10 mouse cellular contexts compared by ENCODE assay signal in genomic region chr14:57315551-57315950, GRCm38 (mm10).
DNase-seq lines count a peak whose midpoint lies in the region; ATAC-seq and TF ChIP-seq lines count a peak whose summit lies in the region.
"Had no signal": no experiment of that assay in that cellular context is flagged by ENCODE, and none has a peak within 500 bp of the region (broad histone marks: within the 10 kb centered on the region; RNA-seq: fewer than 3 reads in every experiment).

No protein-coding gene starts in this region.

- no peak overlapping the region for H3K9ac ChIP-seq in forebrain, embryonic 11.5 days (ENCODE audit: low read length)
- no peak overlapping the region for H3K9ac ChIP-seq in forebrain, embryonic 15.5 days (replicated peaks)
- H3K9ac ChIP-seq in neural tube, embryonic 11.5 days (ENCODE audit: low read length): no peak overlapping the region
- H3K9ac ChIP-seq in neural tube, embryonic 15.5 days (replicated peaks): no peak overlapping the region
- no peak overlapping the region for H3K9ac ChIP-seq in forebrain, postnatal 0 days

- no peaks in the 10 kb centered on the region for H3K36me3 ChIP-seq in forebrain, embryonic 11.5 days (ENCODE audit: control insufficient read depth, insufficient read depth, low read length)
- H3K36me3 ChIP-seq in forebrain, embryonic 15.5 days: no peaks in the 10 kb centered on the region
- no peaks in the 10 kb centered on the region for H3K36me3 ChIP-seq in neural tube, embryonic 11.5 days (ENCODE audit: control insufficient read depth, insufficient read depth, low read length)
- H3K36me3 ChIP-seq in neural tube, embryonic 15.5 days: no peaks in the 10 kb centered on the region
- H3K36me3 ChIP-seq in forebrain, postnatal 0 days (ENCODE audit: insufficient read depth): no peaks in the 10 kb centered on the region

- ATAC-seq in forebrain, embryonic 11.5 days (replicated peaks; ENCODE audit: low FRiP score): no peak
- ATAC-seq in forebrain, embryonic 15.5 days (replicated peaks): no peak
- ATAC-seq in neural tube, embryonic 11.5 days (ENCODE audit: insufficient read depth, low FRiP score, low TSS enrichment): no peak
- ATAC-seq in neural tube, embryonic 15.5 days (ENCODE audit: low FRiP score): no peak
- ATAC-seq in forebrain, postnatal 0 days: 0 out of 2 replicates have a peak, but pooled peaks have one; percentile 3

- no peak overlapping the region for H3K4me3 ChIP-seq in forebrain, embryonic 11.5 days (ENCODE audit: low read depth, low read length)
- no peak overlapping the region for H3K4me3 ChIP-seq in forebrain, embryonic 15.5 days
- H3K4me3 ChIP-seq in neural tube, embryonic 11.5 days (ENCODE audit: low read depth, low read length): no peak overlapping the region
- no peak overlapping the region for H3K4me3 ChIP-seq in neural tube, embryonic 15.5 days (replicated peaks)
- no peak overlapping the region for H3K4me3 ChIP-seq in forebrain, postnatal 0 days (ENCODE audit: low read depth, low read length)

- H3K9me3 ChIP-seq in forebrain, embryonic 11.5 days (ENCODE audit: control insufficient read depth, low read length): no peaks in the 10 kb centered on the region
- no peaks in the 10 kb centered on the region for H3K9me3 ChIP-seq in forebrain, embryonic 15.5 days
- H3K9me3 ChIP-seq in neural tube, embryonic 11.5 days (ENCODE audit: control insufficient read depth, low read length): no peaks in the 10 kb centered on the region
- H3K9me3 ChIP-seq in neural tube, embryonic 15.5 days (replicated peaks): no peaks in the 10 kb centered on the region
- no peaks in the 10 kb centered on the region for H3K9me3 ChIP-seq in forebrain, postnatal 0 days (ENCODE audit: low read length)

- TF ChIP-seq CTCF in forebrain, postnatal 0 days (IDR thresholded peaks at IDR 0.05; ENCODE audit: low read depth): no peak

- peaks cover 5% of the 10 kb centered on the region; the same call in 1 of the 2 replicates for H3K4me1 ChIP-seq in forebrain, embryonic 11.5 days (replicated peaks; ENCODE audit: control insufficient read depth, insufficient read depth, low read length)
- H3K4me1 ChIP-seq in forebrain, embryonic 15.5 days: no peaks in the 10 kb centered on the region
- no peaks in the 10 kb centered on the region for H3K4me1 ChIP-seq in neural tube, embryonic 11.5 days (ENCODE audit: control insufficient read depth, insufficient read depth, low read length)
- 0 out of 2 replicates have a peak, but pooled peaks cover 4% of the 10 kb centered on the region for H3K4me1 ChIP-seq in neural tube, embryonic 15.5 days
- H3K4me1 ChIP-seq in forebrain, postnatal 0 days (ENCODE audit: insufficient read depth): peaks cover 3% of the 10 kb centered on the region; the same call in 1 of the 2 replicates

- 0 out of 2 replicates have a peak overlapping the region, but pooled peaks have one; percentile 6 for H3K27ac ChIP-seq in forebrain, embryonic 11.5 days (ENCODE audit: low read depth, low read length)
- no peak overlapping the region; the same call in 1 of the 2 replicates for H3K27ac ChIP-seq in forebrain, embryonic 15.5 days (replicated peaks)
- H3K27ac ChIP-seq in neural tube, embryonic 11.5 days (ENCODE audit: low read depth, low read length): 0 out of 2 replicates have a peak overlapping the region, but pooled peaks have one; percentile 44
- no peak overlapping the region for H3K27ac ChIP-seq in neural tube, embryonic 15.5 days (replicated peaks)
- H3K27ac ChIP-seq in forebrain, postnatal 0 days (ENCODE audit: low read depth, low read length): no peak overlapping the region

- H3K4me2 ChIP-seq in forebrain, embryonic 11.5 days (ENCODE audit: low read depth, low read length, severe bottlenecking): no peak overlapping the region
- no peak overlapping the region for H3K4me2 ChIP-seq in forebrain, embryonic 15.5 days (replicated peaks)
- no peak overlapping the region for H3K4me2 ChIP-seq in neural tube, embryonic 11.5 days (ENCODE audit: low read depth)
- H3K4me2 ChIP-seq in neural tube, embryonic 15.5 days: no peak overlapping the region
- no peak overlapping the region for H3K4me2 ChIP-seq in forebrain, postnatal 0 days (ENCODE audit: low read depth)

- H3K27me3 ChIP-seq in forebrain, embryonic 11.5 days (ENCODE audit: control insufficient read depth, insufficient read depth, low read length): no peaks in the 10 kb centered on the region
- H3K27me3 ChIP-seq in forebrain, embryonic 15.5 days: no peaks in the 10 kb centered on the region
- H3K27me3 ChIP-seq in neural tube, embryonic 11.5 days (ENCODE audit: control insufficient read depth, insufficient read depth, low read length): no peaks in the 10 kb centered on the region
- no peaks in the 10 kb centered on the region for H3K27me3 ChIP-seq in neural tube, embryonic 15.5 days (replicated peaks)
- no peaks in the 10 kb centered on the region for H3K27me3 ChIP-seq in forebrain, postnatal 0 days (ENCODE audit: insufficient read depth, low read length)

- no peak for DNase-seq in forebrain, embryonic 11.5 days (ENCODE audit: low spot score)
- DNase-seq in neural tube, embryonic 11.5 days (ENCODE audit: low spot score): peak; percentile 37
- peak; percentile 9 for DNase-seq in forebrain, postnatal 0 days
- peak; percentile 5 for DNase-seq in telencephalon, adult 2 months (ENCODE audit: low read depth, low spot score)
- no peak for DNase-seq in adipocyte (ENCODE audit: low spot score)
- no peak for DNase-seq in frontal cortex, postnatal 25 days (ENCODE audit: low spot score in 2 of 2)
- DNase-seq: kidney, postnatal 14 days; spleen, adult 18-20 months had no signal

- WGBS in forebrain, embryonic 11.5 days: 63% methylated on average over 7 of the region's 7 CpGs
- 31% methylated on average over 7 of the region's 7 CpGs for whole genome bisulfite sequencing in forebrain, embryonic 15.5 days
- 68% methylated on average over 7 of the region's 7 CpGs for WGBS in neural tube, embryonic 11.5 days
- WGBS in neural tube, embryonic 15.5 days: 61% methylated on average over 7 of the region's 7 CpGs
- 34% methylated on average over 7 of the region's 7 CpGs for WGBS in forebrain, postnatal 0 days

Comparison
In these comparisons a context has a peak if more than half of its experiments do, and no peak if none do; other contexts are left out.
1. DNase-seq: peak in neural tube, embryonic 11.5 days (single experiment), forebrain, postnatal 0 days (single experiment) and telencephalon, adult 2 months (single experiment); none in forebrain, embryonic 11.5 days (single experiment), adipocyte (single experiment) and frontal cortex, postnatal 25 days (0 of 2).
2. H3K27ac ChIP-seq: peak in forebrain, embryonic 11.5 days (single experiment) and neural tube, embryonic 11.5 days (single experiment); none in forebrain, embryonic 15.5 days (single experiment), neural tube, embryonic 15.5 days (single experiment) and forebrain, postnatal 0 days (single experiment).